Mouse (Mus musculus) adrenal gland, postnatal 10 days (tissue): Measurements from ENCODE around the gene Pdcl3. TPM values are rescaled to one million over a fixed set of nuclear protein-coding genes. Genes with fewer than 3 reads are reported as not detected.
"Not testable (repeated sequence)": the region's sequence is repeated elsewhere in the genome, so short reads cannot be mapped to it uniquely, and the experiment has no call there.

Experiments used
- DNase-seq: peaks from one replicate; pipeline ENCODE4 v3.0.0; 2021; ENCODE audit warnings: mixed read lengths
- total RNA-seq, 2 experiments: library from RNA; stranded (reverse); gene quantifications; 2 replicates each; pipeline ENCODE4 v1.2.3; 2021

Gene Pdcl3
- total RNA-seq, 2 experiments from 2014 or later, result 75.0 to 78.8 TPM

GRCm38 (mm10) chr1:39025142-39025541 is 39.7 kb downstream of the Pdcl3 start:
- DNase-seq, result peak; percentile 34

DNA sequence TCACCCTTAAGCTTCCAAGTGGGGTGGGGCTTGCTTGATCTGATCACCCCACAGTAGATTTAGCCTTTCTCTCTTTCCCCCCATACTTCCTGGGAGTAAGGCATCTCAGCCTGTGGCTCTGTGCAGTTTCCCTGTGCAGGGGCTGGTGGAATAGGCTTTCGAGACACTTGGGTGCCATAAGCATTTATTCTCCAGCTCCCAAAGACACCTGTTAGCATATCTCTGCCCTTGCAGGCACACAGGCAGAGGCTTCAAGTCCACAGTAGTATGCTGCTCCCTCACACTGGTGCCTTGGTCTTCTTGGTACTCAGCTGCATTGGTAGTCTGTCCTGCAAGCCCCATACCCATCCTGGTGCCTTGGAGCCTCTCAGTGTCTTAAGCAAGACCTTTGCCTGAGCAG is 40.4 kb downstream of the Pdcl3 start:
- DNase-seq, result no peak

GRCm38 (mm10) chr1:39029176-39029575 is 43.8 kb downstream of the Pdcl3 start:
- DNase-seq, result no peak

GRCm38 (mm10) chr1:39030108-39030507 is 44.7 kb downstream of the Pdcl3 start:
- no peak for DNase-seq

DNA sequence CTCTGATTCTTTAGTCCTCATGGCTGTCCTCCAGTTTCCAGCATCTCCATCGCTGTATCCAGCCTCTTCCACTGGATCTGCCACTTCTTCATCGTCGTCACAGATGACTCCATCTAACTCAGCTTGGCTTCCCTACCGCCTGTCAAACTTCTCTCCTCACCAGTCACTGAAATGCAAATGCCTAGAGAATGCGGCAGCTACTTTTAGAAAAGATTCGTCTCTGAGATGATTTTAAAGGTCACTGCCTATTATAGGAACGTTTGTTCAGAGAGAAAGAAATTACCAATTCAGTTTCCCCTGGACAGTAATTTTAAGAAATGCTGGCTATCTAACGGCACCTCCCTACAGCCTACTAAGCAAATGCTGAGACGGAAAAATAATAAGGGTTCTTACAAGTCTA is 50.4 kb downstream of the Pdcl3 start:
- DNase-seq, result no peak

DNA sequence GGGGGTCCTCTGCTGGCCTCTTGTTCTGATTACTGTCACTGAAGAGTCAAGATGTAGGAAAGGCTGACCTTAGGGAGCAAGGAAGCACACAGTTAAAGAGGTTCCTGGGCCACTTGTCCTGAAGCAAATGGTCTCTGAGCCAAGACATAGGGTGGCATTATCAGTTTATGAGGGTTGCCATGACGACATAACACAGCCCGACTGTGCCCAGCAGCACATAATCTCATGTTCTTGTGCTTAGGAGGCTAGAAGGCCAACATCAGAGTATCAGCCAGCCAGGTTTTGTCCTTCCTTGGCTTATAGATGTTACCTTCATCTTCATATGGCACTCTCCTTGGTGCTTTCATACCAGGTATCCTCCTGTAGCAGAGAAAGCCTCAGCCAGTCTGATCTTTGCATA is 56.8 kb downstream of the Pdcl3 start:
- no peak for DNase-seq

DNA sequence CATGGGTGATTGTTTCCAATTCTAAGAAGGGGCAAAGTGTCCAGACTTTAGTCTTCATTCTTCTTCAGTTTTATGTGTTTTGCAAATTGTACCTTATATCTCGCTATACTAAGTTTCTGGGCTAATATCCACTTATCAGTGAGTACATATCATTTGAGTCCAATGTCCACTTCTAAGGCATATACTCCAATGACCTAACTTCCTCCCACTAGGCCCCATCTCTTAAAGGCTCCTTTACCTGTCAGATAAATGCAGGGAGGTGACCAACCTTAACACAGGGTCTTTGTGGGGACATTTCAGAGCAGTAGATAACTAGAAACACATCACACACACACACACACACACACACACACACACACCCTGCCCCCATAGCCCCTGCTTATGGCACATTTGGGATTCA is 59.0 kb downstream of the Pdcl3 start:
- DNase-seq, result not testable (repeated sequence)

- no peak for DNase-seq
These were observed 61.3 kb downstream of the Pdcl3 start for GRCm38 (mm10) chr1:39046689-39047088.

Other genes with a start within 250 kb of the Pdcl3 start
- gene Lonrf2, start 148.9 kb upstream of the Pdcl3 start, total RNA-seq, result 1 to 10 TPM; 4.3 to 6.7 TPM
- gene Chst10, start 87.4 kb upstream of the Pdcl3 start, total RNA-seq, result 1 to 10 TPM; 1.5 to 2.5 TPM
- not detected for gene Nms, start 46.5 kb upstream of the Pdcl3 start, total RNA-seq
- 1 to 10 TPM; 6.2 to 7.6 TPM for gene Npas2, start 208.1 kb downstream of the Pdcl3 start, total RNA-seq